Mouse (Mus musculus) cerebellum, adult 2 months (tissue): ENCODE data around the gene Taok3. TPM values are rescaled to one million over a fixed set of nuclear protein-coding genes. Genes with fewer than 3 reads are reported as not detected.

Source experiments
- DNase-seq, 2 experiments: peaks; one replicate each; pipeline ENCODE4 v3.0.0; 2021
- H3K27ac ChIP-seq: fragments of 200-500 bp; 2 replicates; pipeline ENCODE4 v1.5.1; 2012; ENCODE audit warnings: low read length, control low read depth, inconsistent platforms; ENCODE audit not compliant: insufficient read depth
- H3K27me3 ChIP-seq: fragments of 200-500 bp; 2 replicates; pipeline ENCODE4 v1.6.1; 2012; ENCODE audit warnings: inconsistent platforms, mild to moderate bottlenecking, low read length, moderate library complexity; ENCODE audit not compliant: control insufficient read depth, insufficient read depth
- H3K4me1 ChIP-seq: fragments of 200-500 bp; 2 replicates; pipeline ENCODE4 v1.6.1; 2011; ENCODE audit warnings: low read length; ENCODE audit not compliant: control insufficient read depth, insufficient read depth
- H3K4me3 ChIP-seq: fragments of 200-500 bp; replicated peaks from 2 replicates; pipeline ENCODE3; 2011; ENCODE audit warnings: mild to moderate bottlenecking, low read depth, low read length, control low read depth; ENCODE audit not compliant: insufficient read depth
- CTCF ChIP-seq: fragments of 200-500 bp; IDR thresholded peaks from 2 replicates; pipeline ENCODE4 v1.5.1; 2011; ENCODE audit warnings: low read depth, mild to moderate bottlenecking, control low read depth, low read length, moderate library complexity, borderline replicate concordance; ENCODE audit not compliant: insufficient read depth
- POLR2A ChIP-seq: fragments of 200-500 bp; IDR thresholded peaks from 2 replicates; pipeline ENCODE4 v1.6.1; 2011; ENCODE audit warnings: low read length, control low read depth, borderline replicate concordance; ENCODE audit not compliant: insufficient read depth
- WGBS: fragments of 180-500 bp; shearing (Covaris S2); methylation state at CpG from one replicate; pipeline ENCODE4 v1.1.7; 2018; 5-methylcytosine and 5-hydroxymethylcytosine counted together
- polyA plus RNA-seq: library from polyadenylated mRNA; depleted of rRNA; stranded (reverse); fragments of >200 nt; gene quantifications from 2 replicates; pipeline ENCODE4 v1.2.3, GENCODE M21; 2012

Gene Taok3
- polyA plus RNA-seq, 1 experiment = 43.6 TPM

GRCm38 (mm10) chr5:117302899-117303298 lies 183.0 kb downstream of the Taok3 start:
- Histone ChIP-seq H3K27ac (no peak overlapping the region), H3K4me1 (no peaks in the 10 kb centered on the region), H3K27me3 (no peaks in the 10 kb centered on the region), H3K4me3 (no peak overlapping the region)
- no peak for DNase-seq
- WGBS = 77% methylated on average over 3 of the region's 3 CpGs
- no peak for TF ChIP-seq CTCF

- 40% methylated on average over 18 of the region's 18 CpGs for WGBS
- Histone ChIP-seq H3K27me3 (no peaks in the 10 kb centered on the region), H3K27ac (no peak overlapping the region), H3K4me1 (no peaks in the 10 kb centered on the region), H3K4me3 (no peak overlapping the region)
- DNase-seq = no peak
- TF ChIP-seq POLR2A = no peak
- TF ChIP-seq CTCF = no peak
Observed at GRCm38 (mm10) chr5:117303691-117304579, 184.0 kb downstream of the Taok3 start.

- H3K4me3 ChIP-seq = no peak overlapping the region
- 54% methylated on average over 7 of the region's 7 CpGs for WGBS
Observed at GRCm38 (mm10) chr5:117304947-117305346, 185.0 kb downstream of the Taok3 start.

GRCm38 (mm10) chr5:117305754-117306153 lies 185.8 kb downstream of the Taok3 start:
- H3K27me3 ChIP-seq = no peaks in the 10 kb centered on the region
- TF ChIP-seq CTCF = no peak
- no peak for TF ChIP-seq POLR2A
- WGBS = 94% methylated on average over 5 of the region's 5 CpGs
- no peak overlapping the region for H3K27ac ChIP-seq
- H3K4me3 ChIP-seq = no peak overlapping the region
- DNase-seq = no peak
- no peaks in the 10 kb centered on the region for H3K4me1 ChIP-seq

More at GRCm38 (mm10) chr5:117304947-117305346, 185.0 kb downstream of the Taok3 start:
- TF ChIP-seq POLR2A (no peak), CTCF (peak; percentile 78; the same call in 1 of the 2 replicates)
- no peaks in the 10 kb centered on the region for H3K27me3 ChIP-seq
- H3K4me1 ChIP-seq = no peaks in the 10 kb centered on the region
- DNase-seq = peak; percentile 64 to 75
- H3K27ac ChIP-seq = no peak overlapping the region

GRCm38 (mm10) chr5:117306826-117307225 lies 186.9 kb downstream of the Taok3 start:
- WGBS = 92% methylated on average over 2 of the region's 2 CpGs
- Histone ChIP-seq H3K4me1 (no peaks in the 10 kb centered on the region), H3K27me3 (no peaks in the 10 kb centered on the region), H3K4me3 (no peak overlapping the region), H3K27ac (no peak overlapping the region)
- no peak for TF ChIP-seq CTCF
- no peak for TF ChIP-seq POLR2A
- no peak for DNase-seq

GRCm38 (mm10) chr5:117307699-117308098 lies 187.8 kb downstream of the Taok3 start:
- 33% methylated on average over 11 of the region's 11 CpGs for WGBS
- no peak overlapping the region for H3K27ac ChIP-seq
- H3K27me3 ChIP-seq = no peaks in the 10 kb centered on the region

GRCm38 (mm10) chr5:117313420-117313819 lies 193.5 kb downstream of the Taok3 start:
- no peak for DNase-seq
- H3K27ac ChIP-seq = no peak overlapping the region
- WGBS = 35% methylated on average over 14 of the region's 14 CpGs
- no peaks in the 10 kb centered on the region for H3K4me1 ChIP-seq
- H3K4me3 ChIP-seq = no peak overlapping the region
- no peak for TF ChIP-seq CTCF
- TF ChIP-seq POLR2A = no peak
- H3K27me3 ChIP-seq = no peaks in the 10 kb centered on the region; the same call in 1 of the 2 replicates

More at GRCm38 (mm10) chr5:117307699-117308098, 187.8 kb downstream of the Taok3 start:
- peak; percentile 62 for TF ChIP-seq CTCF
- TF ChIP-seq POLR2A = no peak
- peak; percentile 40 to 63 for DNase-seq
- Histone ChIP-seq H3K4me1 (no peaks in the 10 kb centered on the region), H3K4me3 (no peak overlapping the region)

- H3K4me3 ChIP-seq = no peak overlapping the region
- WGBS = 68% methylated on average over 10 of the region's 10 CpGs
- DNase-seq = no peak
- H3K27ac ChIP-seq = no peak overlapping the region
- TF ChIP-seq CTCF (no peak), POLR2A (no peak)
- H3K4me1 ChIP-seq = no peaks in the 10 kb centered on the region
- no peaks in the 10 kb centered on the region; the same call in 1 of the 2 replicates for H3K27me3 ChIP-seq
Observed at GRCm38 (mm10) chr5:117313909-117314308, 194.0 kb downstream of the Taok3 start.
